Mouse (Mus musculus): ENCODE data around the gene Kazn.

The Kazn gene

GRCm38 (mm10) chr4:142081631-142082283 lies 157.4 kb downstream of the Kazn start:
- in situ Hi-C loops (cut with MseI, MboI) = loop anchor here in 1 of 2 experiments (10.0 kb wide), 1 partner anchor 77 kb away; no protein-coding TSS in a partner anchor

GRCm38 (mm10) chr4:142080901-142081630 lies 158.1 kb downstream of the Kazn start:
- in situ Hi-C loops (cut with MseI, MboI) = loop anchor here in 1 of 2 experiments (10.0 kb wide), 1 partner anchor 76 kb away; no protein-coding TSS in a partner anchor

GRCm38 (mm10) chr4:142080487-142080767 lies 158.8 kb downstream of the Kazn start:
- in situ Hi-C loops (cut with MseI, MboI) = loop anchor here in 1 of 2 experiments (10.0 kb wide), 1 partner anchor 76 kb away; no protein-coding TSS in a partner anchor

GRCm38 (mm10) chr4:142079629-142080486 lies 159.3 kb downstream of the Kazn start:
- in situ Hi-C loops (cut with MseI, MboI) = loop anchor here in 1 of 2 experiments (10.0 kb wide), 1 partner anchor 75 kb away; no protein-coding TSS in a partner anchor

- in situ Hi-C loops (cut with MseI, MboI) = no loop called here
These were observed 161.5 kb downstream of the Kazn start for GRCm38 (mm10) chr4:142077572-142078271.

- in situ Hi-C loops (cut with MseI, MboI) = no loop called here
These were observed 162.3 kb downstream of the Kazn start for GRCm38 (mm10) chr4:142076883-142077282.

GRCm38 (mm10) chr4:142075931-142076330 lies 163.3 kb downstream of the Kazn start:
- in situ Hi-C loops (cut with MseI, MboI) = no loop called here

GRCm38 (mm10) chr4:142074060-142074732 lies 165.0 kb downstream of the Kazn start:
- in situ Hi-C loops (cut with MseI, MboI) = no loop called here

- in situ Hi-C loops (cut with MseI, MboI) = no loop called here
These were observed 167.8 kb downstream of the Kazn start for GRCm38 (mm10) chr4:142071243-142071991.

- in situ Hi-C loops (cut with MseI, MboI) = no loop called here
These were observed 168.4 kb downstream of the Kazn start for GRCm38 (mm10) chr4:142070840-142071239.

- in situ Hi-C loops (cut with MseI, MboI) = no loop called here
These were observed 170.0 kb downstream of the Kazn start for GRCm38 (mm10) chr4:142068899-142069812.

- in situ Hi-C loops (cut with MseI, MboI) = no loop called here
These were observed 172.6 kb downstream of the Kazn start for GRCm38 (mm10) chr4:142066576-142066975.

- in situ Hi-C loops (cut with MseI, MboI) = no loop called here
These were observed 173.4 kb downstream of the Kazn start for GRCm38 (mm10) chr4:142065835-142066234.

GRCm38 (mm10) chr4:142065270-142065669 lies 173.9 kb downstream of the Kazn start:
- in situ Hi-C loops (cut with MseI, MboI) = no loop called here

- in situ Hi-C loops (cut with MseI, MboI) = no loop called here
These were observed 174.5 kb downstream of the Kazn start for GRCm38 (mm10) chr4:142064582-142065228.

GRCm38 (mm10) chr4:142063057-142063534 lies 176.1 kb downstream of the Kazn start:
- in situ Hi-C loops (cut with MseI, MboI) = no loop called here

- in situ Hi-C loops (cut with MseI, MboI) = no loop called here
These were observed 177.5 kb downstream of the Kazn start for GRCm38 (mm10) chr4:142061485-142062240.

Data from mouse trophoblast stem cell (cell line).